Mouse (Mus musculus) macrophage (primary cell): ENCODE data around the gene Gm49394. TPM values are rescaled to one million over a fixed set of nuclear protein-coding genes. Genes with fewer than 3 reads are reported as not detected.

Source experiments
- H3K27ac ChIP-seq: fragments of 350-480 bp; formaldehyde crosslinking; 2 replicates; pipeline ENCODE4 v1.9.0; 2021
- H3K36me3 ChIP-seq: fragments of 350-480 bp; formaldehyde crosslinking; 2 replicates; pipeline ENCODE4 v1.9.0; 2021; ENCODE audit errors: inconsistent target
- H3K4me3 ChIP-seq: fragments of 350-480 bp; formaldehyde crosslinking; 2 replicates; pipeline ENCODE4 v1.9.0; 2021; ENCODE audit errors: inconsistent target
- H3K79me2 ChIP-seq: fragments of 350-480 bp; formaldehyde crosslinking; 2 replicates; pipeline ENCODE4 v1.9.0; 2021; ENCODE audit errors: inconsistent target
- WGBS: methylation state at CpG from one replicate; pipeline ENCODE4 v1.1.7; 2026; ENCODE audit warnings: inconsistent platforms; ENCODE audit not compliant: missing documents; 5-methylcytosine and 5-hydroxymethylcytosine counted together
- polyA plus RNA-seq: library from polyadenylated mRNA; stranded (reverse); fragments of 250-400 nt; gene quantifications from 3 replicates; pipeline ENCODE4 v1.2.4, GENCODE M21; 2018; ENCODE audit warnings: inconsistent platforms

The Gm49394 gene
- polyA plus RNA-seq, 1 experiment from 2014 or later: not detected

GRCm38 (mm10) chr7:142646676-142647075 lies 23.1 kb downstream of the Gm49394 start:
- no peak overlapping the region for H3K4me3 ChIP-seq
- no peaks in the 10 kb centered on the region for H3K36me3 ChIP-seq
- H3K27ac ChIP-seq: no peak overlapping the region
- H3K79me2 ChIP-seq: no peaks in the 10 kb centered on the region
- WGBS: 75% methylated on average over 6 of the region's 6 CpGs

GRCm38 (mm10) chr7:142645045-142645444 lies 24.7 kb downstream of the Gm49394 start:
- Histone ChIP-seq H3K27ac (no peak overlapping the region), H3K4me3 (no peak overlapping the region), H3K79me2 (no peaks in the 10 kb centered on the region), H3K36me3 (no peaks in the 10 kb centered on the region)
- WGBS: 45% methylated on average over 5 of the region's 5 CpGs

- no peak overlapping the region for H3K27ac ChIP-seq
- no peak overlapping the region for H3K4me3 ChIP-seq
- no peaks in the 10 kb centered on the region for H3K79me2 ChIP-seq
- no peaks in the 10 kb centered on the region for H3K36me3 ChIP-seq
These were observed 33.6 kb downstream of the Gm49394 start for GRCm38 (mm10) chr7:142636178-142636577.

GRCm38 (mm10) chr7:142630691-142631090 lies 39.1 kb downstream of the Gm49394 start:
- no peak overlapping the region for H3K4me3 ChIP-seq
- H3K79me2 ChIP-seq: no peaks in the 10 kb centered on the region
- H3K36me3 ChIP-seq: no peaks in the 10 kb centered on the region
- H3K27ac ChIP-seq: no peak overlapping the region
- WGBS: 93% methylated on average over 10 of the region's 10 CpGs

GRCm38 (mm10) chr7:142629806-142630205 lies 39.9 kb downstream of the Gm49394 start:
- Histone ChIP-seq H3K27ac (no peak overlapping the region), H3K36me3 (no peaks in the 10 kb centered on the region), H3K79me2 (no peaks in the 10 kb centered on the region), H3K4me3 (no peak overlapping the region)
- WGBS: 87% methylated on average over 6 of the region's 6 CpGs

- no peaks in the 10 kb centered on the region for H3K79me2 ChIP-seq
- no peaks in the 10 kb centered on the region for H3K36me3 ChIP-seq
- no peak overlapping the region for H3K4me3 ChIP-seq
- no peak overlapping the region for H3K27ac ChIP-seq
- 68% methylated on average over 4 of the region's 4 CpGs for WGBS
These were observed 47.6 kb downstream of the Gm49394 start for GRCm38 (mm10) chr7:142622180-142622579.

GRCm38 (mm10) chr7:142613077-142613476 lies 56.7 kb downstream of the Gm49394 start:
- Histone ChIP-seq H3K36me3 (no peaks in the 10 kb centered on the region), H3K4me3 (no peak overlapping the region), H3K79me2 (no peaks in the 10 kb centered on the region), H3K27ac (no peak overlapping the region)
- no CpG with 5 or more reads among the region's 2 CpGs for WGBS

- Histone ChIP-seq H3K36me3 (no peaks in the 10 kb centered on the region), H3K27ac (no peak overlapping the region), H3K4me3 (no peak overlapping the region), H3K79me2 (no peaks in the 10 kb centered on the region)
- WGBS: 6% methylated on average over 11 of the region's 12 CpGs
These were observed 58.9 kb downstream of the Gm49394 start for GRCm38 (mm10) chr7:142610627-142611406.

GRCm38 (mm10) chr7:142600921-142601320 lies 68.8 kb downstream of the Gm49394 start:
- WGBS: 87% methylated on average over 2 of the region's 2 CpGs
- no peaks in the 10 kb centered on the region for H3K79me2 ChIP-seq
- no peak overlapping the region for H3K27ac ChIP-seq
- H3K36me3 ChIP-seq: no peaks in the 10 kb centered on the region
- H3K4me3 ChIP-seq: no peak overlapping the region

Other genes with a start within 250 kb of the Gm49394 start
- 3.2 to 10.3 TPM (median 4.8 TPM) in 3 replicates for gene Syt8, start 235.1 kb downstream of the Gm49394 start, polyA plus RNA-seq
- 13.4 to 20.6 TPM (median 18.0 TPM) in 3 replicates for gene Tnni2, start 228.1 kb downstream of the Gm49394 start, polyA plus RNA-seq
- 30.8 to 130 TPM (median 114 TPM) in 3 replicates for gene Lsp1, start 209.1 kb downstream of the Gm49394 start, polyA plus RNA-seq
- gene Tnnt3, start 171.1 kb downstream of the Gm49394 start, polyA plus RNA-seq: 0.75 TPM in 1 of 3 replicates, not detected in the others
- 31.4 to 47.4 TPM (median 43.1 TPM) in 3 replicates for gene Mrpl23, start 137.3 kb downstream of the Gm49394 start, polyA plus RNA-seq
- 0.22 TPM in 1 of 3 replicates, not detected in the others for gene Igf2, start 3.1 kb downstream of the Gm49394 start, polyA plus RNA-seq
- not detected in 3 replicates for gene Ins2, start 73.4 kb upstream of the Gm49394 start, polyA plus RNA-seq